Mouse (Mus musculus): Measurements from ENCODE around the gene Hsd17b6. TPM values are rescaled to one million over a fixed set of nuclear protein-coding genes. Genes with fewer than 3 reads are reported as not detected.

Hsd17b6 gene
- total and polyA plus RNA-seq, 3 experiments: 0.08 TPM; not detected in 2

DNA sequence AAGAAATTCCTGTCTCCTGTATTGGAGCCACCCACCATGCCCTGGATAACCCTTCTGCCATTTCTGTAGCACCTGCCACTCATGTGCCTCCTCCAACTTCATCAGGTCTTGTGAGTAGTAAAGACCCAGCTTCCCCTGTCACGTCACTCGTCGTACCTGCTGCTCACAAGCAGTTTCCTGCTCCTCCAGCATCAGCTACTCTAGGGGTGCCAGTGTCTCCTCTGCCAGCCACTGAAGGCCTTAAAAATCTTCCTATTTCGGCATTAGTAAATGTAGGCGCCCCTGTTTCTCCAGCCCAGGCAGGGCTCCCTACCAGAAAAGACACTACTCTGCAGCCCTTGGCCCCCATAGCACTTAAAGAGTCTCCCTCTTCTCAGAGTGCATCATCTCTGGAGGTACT is 32.9 kb upstream of the Hsd17b6 start:
- Histone ChIP-seq H3K36me3 (replicated peaks in 1 of 2; ENCODE audit: control insufficient read depth in 1 of 2, insufficient read depth in 1 of 2, low read length in 1 of 2) (peaks cover 46 to 80% of the 10 kb centered on the region in 2 experiments), H3K4me2 (ENCODE audit: insufficient read depth, low read depth, poor library complexity, severe bottlenecking) (no peak overlapping the region), H3K79me2 (replicated peaks; ENCODE audit: control insufficient read depth, extremely low read depth, insufficient read depth, poor library complexity, severe bottlenecking) (peaks cover 95% of the 10 kb centered on the region), H3K9ac (ENCODE audit: insufficient read depth, low read depth) (no peak overlapping the region), H3K9me3 (replicated peaks; ENCODE audit: low read length) (no peaks in the 10 kb centered on the region), H3K27ac (ENCODE audit: insufficient read depth, low read depth) (no peak overlapping the region), H3K4me3 (replicated peaks in 1 of 3; ENCODE audit: low read depth in 2 of 3, low read length in 2 of 3, poor library complexity in 1 of 3) (no peak overlapping the region), H3K4me1 (ENCODE audit: control insufficient read depth in 1 of 2, insufficient read depth in 2 of 2) (peaks cover 13 to 62% of the 10 kb centered on the region in 2 experiments), H3K27me3 (replicated peaks) (no peaks in the 10 kb centered on the region)
- dilution Hi-C loops (cut with MboI; ENCODE audit: extremely low pct_ligation_motif_present, extremely low pct_unique_long_range_greater_than_20kb, low sequenced_read_pairs) (no loop called here), in situ Hi-C loops (cut with MboI; ENCODE audit: low pct_ligation_motif_present, low pct_unique_long_range_greater_than_20kb, low sequenced_read_pairs) (no loop called here)
- TF ChIP-seq CHD2 (IDR thresholded peaks at IDR 0.05; ENCODE audit: low read length) (no peak), IRF4 (IDR thresholded peaks at IDR 0.05; ENCODE audit: low read depth, low read length) (no peak), HCFC1 (IDR thresholded peaks at IDR 0.05; ENCODE audit: low read depth, low read length) (no peak), TBP (conservative IDR thresholded peaks at IDR 0.05; ENCODE audit: low read depth, low read length) (no peak)
- DNase-seq (ENCODE audit: extremely low read depth): no peak

DNA sequence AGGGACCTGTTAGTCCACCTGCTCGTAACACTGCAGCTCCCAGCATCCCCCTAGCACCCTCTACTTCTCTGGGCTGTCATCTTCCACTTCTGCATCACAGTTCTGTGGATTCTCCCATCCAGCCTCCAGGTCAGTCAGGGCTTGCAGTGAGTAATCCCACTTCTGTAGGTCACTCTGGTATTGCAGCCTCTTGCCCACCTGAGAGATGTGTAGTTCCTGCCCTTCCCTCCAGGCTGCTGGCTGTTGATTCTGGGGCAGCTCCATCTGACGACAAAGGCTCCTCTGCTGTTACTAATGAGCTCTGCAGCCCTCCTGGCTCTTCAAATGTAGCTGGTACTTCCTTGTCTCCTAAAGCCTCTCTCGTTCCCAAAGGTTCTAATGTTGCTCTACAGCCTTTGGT is 32.4 kb upstream of the Hsd17b6 start:
- Histone ChIP-seq H3K79me2 (replicated peaks; ENCODE audit: control insufficient read depth, extremely low read depth, insufficient read depth, poor library complexity, severe bottlenecking) (peaks cover 92% of the 10 kb centered on the region), H3K4me1 (ENCODE audit: control insufficient read depth in 1 of 2, insufficient read depth in 2 of 2) (peaks cover 13 to 60% of the 10 kb centered on the region in 2 experiments), H3K27ac (ENCODE audit: insufficient read depth, low read depth) (peak overlapping the region; percentile 10; the same call in 1 of the 2 replicates), H3K4me2 (ENCODE audit: insufficient read depth, low read depth, poor library complexity, severe bottlenecking) (no peak overlapping the region), H3K27me3 (replicated peaks) (no peaks in the 10 kb centered on the region), H3K36me3 (replicated peaks in 1 of 2; ENCODE audit: control insufficient read depth in 1 of 2, insufficient read depth in 1 of 2, low read length in 1 of 2) (peaks cover 43 to 75% of the 10 kb centered on the region in 2 experiments), H3K4me3 (replicated peaks in 1 of 3; ENCODE audit: low read depth in 2 of 3, low read length in 2 of 3, poor library complexity in 1 of 3) (no peak overlapping the region), H3K9me3 (replicated peaks; ENCODE audit: low read length) (no peaks in the 10 kb centered on the region), H3K9ac (ENCODE audit: insufficient read depth, low read depth) (no peak overlapping the region)
- TF ChIP-seq GABPA (IDR thresholded peaks at IDR 0.05; ENCODE audit: insufficient replicate concordance, low read depth, low read length) (no peak), IRF4 (IDR thresholded peaks at IDR 0.05; ENCODE audit: low read depth, low read length) (no peak), TBP (conservative IDR thresholded peaks at IDR 0.05; ENCODE audit: low read depth, low read length) (no peak), KAT2A (IDR thresholded peaks at IDR 0.05; ENCODE audit: insufficient replicate concordance, low read length) (no peak), CHD2 (IDR thresholded peaks at IDR 0.05; ENCODE audit: low read length) (no peak), JUN (IDR thresholded peaks at IDR 0.05; ENCODE audit: insufficient read depth, low read depth, low read length) (no peak), NRF1 (IDR thresholded peaks at IDR 0.05; ENCODE audit: low read depth, low read length) (no peak), TCF12 (IDR thresholded peaks at IDR 0.05; ENCODE audit: low read depth, low read length) (no peak), SMC3 (IDR thresholded peaks at IDR 0.05; ENCODE audit: low read depth, low read length) (no peak), PAX5 (IDR thresholded peaks at IDR 0.05; ENCODE audit: low read length) (no peak), MXI1 (IDR thresholded peaks at IDR 0.05; ENCODE audit: low read depth, low read length) (no peak), BHLHE40 (IDR thresholded peaks at IDR 0.05; ENCODE audit: low read depth, low read length) (no peak), MEF2A (IDR thresholded peaks at IDR 0.05; ENCODE audit: borderline replicate concordance, low read depth, low read length) (no peak), CHD1 (IDR thresholded peaks at IDR 0.05; ENCODE audit: low read depth, low read length) (no peak), NELFE (IDR thresholded peaks at IDR 0.05; ENCODE audit: low read depth, low read length) (no peak), ETS1 (conservative IDR thresholded peaks at IDR 0.05; ENCODE audit: low read depth, low read length) (no peak), MAX (IDR thresholded peaks at IDR 0.05; ENCODE audit: low read length) (no peak)
- dilution Hi-C loops (cut with MboI; ENCODE audit: extremely low pct_ligation_motif_present, extremely low pct_unique_long_range_greater_than_20kb, low sequenced_read_pairs): no loop called here
- DNase-seq (ENCODE audit: extremely low read depth): no peak
- in situ Hi-C loops (cut with MboI; ENCODE audit: low pct_ligation_motif_present, low pct_unique_long_range_greater_than_20kb, low sequenced_read_pairs): no loop called here

Measured in CH12.LX (cell line).